Mouse (Mus musculus): Measurements from ENCODE around the gene Nans.

- TF ChIP-seq CTCF (IDR thresholded peaks at IDR 0.05; ENCODE audit: low read depth, low read length): no peak
- TF ChIP-seq POLR2A (IDR thresholded peaks at IDR 0.05; ENCODE audit: borderline replicate concordance, low read depth, low read length): no peak
Measured at GRCm38 (mm10) chr4:46451240-46451757, 37.7 kb upstream of the Nans start.

Data from bone marrow macrophage, adult 2 months (primary cell).